Mouse (Mus musculus) G1E (cell line): ENCODE measurements around the gene Mtus2. TPM values are rescaled to one million over a fixed set of nuclear protein-coding genes. Genes with fewer than 3 reads are reported as not detected.
A peak's percentile ranks its signal among the peaks of the same experiment; 100 is the strongest.

ENCODE experiments used
- ATAC-seq: 2 replicates; pipeline ENCODE4 v1.8.0; 2016; ENCODE audit warnings: mild to moderate bottlenecking; ENCODE audit not compliant: insufficient number of reproducible peaks, poor library complexity, low FRiP score, severe bottlenecking; ENCODE audit errors: extremely low read depth
- DNase-seq: peaks from one replicate; pipeline ENCODE4 v3.0.0; 2012; ENCODE audit warnings: low spot score
- H3K27me3 ChIP-seq: 2 replicates; pipeline ENCODE4 v1.6.1; 2012; ENCODE audit warnings: mild to moderate bottlenecking, low read length, inconsistent platforms; ENCODE audit not compliant: insufficient read depth
- H3K36me3 ChIP-seq: replicated peaks from 2 replicates; pipeline ENCODE3; 2012; ENCODE audit warnings: mild to moderate bottlenecking, inconsistent platforms
- H3K4me1 ChIP-seq: 2 replicates; pipeline ENCODE4 v1.6.1; 2012; ENCODE audit warnings: low read depth, low read length, inconsistent platforms, mixed read lengths; ENCODE audit not compliant: insufficient read depth
- H3K4me3 ChIP-seq: 2 replicates; pipeline ENCODE4 v1.5.1; 2012; ENCODE audit warnings: low read depth, mild to moderate bottlenecking, inconsistent platforms, low read length, moderate library complexity, mixed read lengths
- H3K9me3 ChIP-seq: replicated peaks from 2 replicates; pipeline ENCODE4 v1.6.1; 2012; ENCODE audit warnings: inconsistent platforms
- CTCF ChIP-seq: IDR thresholded peaks from 2 replicates; pipeline ENCODE4 v1.5.1; 2012; ENCODE audit warnings: low read depth, low read length, inconsistent platforms, mixed read lengths
- GATA1 ChIP-seq: IDR thresholded peaks from 2 replicates; pipeline ENCODE4 v1.6.1; 2012; ENCODE audit warnings: borderline replicate concordance, low read length, inconsistent platforms, mixed read lengths
- GATA2 ChIP-seq: IDR thresholded peaks from 2 replicates; pipeline ENCODE4 v1.6.1; 2012; ENCODE audit warnings: low read depth, low read length, inconsistent platforms, borderline replicate concordance
- POLR2AphosphoS5 ChIP-seq: IDR thresholded peaks from 2 replicates; pipeline ENCODE4 v1.6.1; 2012; ENCODE audit warnings: low read depth, low read length, inconsistent platforms; ENCODE audit not compliant: insufficient replicate concordance
- TAL1 ChIP-seq: conservative IDR thresholded peaks from 2 replicates; pipeline ENCODE4 v1.6.1; 2012; ENCODE audit warnings: low read depth, low read length, inconsistent platforms, mixed read lengths
- polyA plus RNA-seq: library from polyadenylated mRNA; stranded (reverse); fragments of >175 nt; gene quantifications from 2 replicates; pipeline ENCODE4 v1.2.3, GENCODE M21; 2012
- total RNA-seq, 2 experiments: library from RNA; stranded (forward) in 1 of 2; stranded (reverse) in 1 of 2; fragments of 200-1000 nt in 1 of 2; fragments of >200 nt in 1 of 2; fragmentation: Nextera tagmentation in 1 of 2; gene quantifications; 2 replicates each; pipeline ENCODE4 v1.2.3; 2014 to 2017

Mtus2 gene
- total and polyA plus RNA-seq, 3 experiments, result 1.1 TPM; not detected in 2

- peaks cover 83% of the 10 kb centered on the region for H3K36me3 ChIP-seq
- H3K4me1 ChIP-seq, result peaks cover 17% of the 10 kb centered on the region
- no peak for TF ChIP-seq GATA1
- no peak for TF ChIP-seq POLR2AphosphoS5
- no peak for TF ChIP-seq GATA2
- TF ChIP-seq TAL1, result no peak
- no peak for TF ChIP-seq CTCF
- ATAC-seq (no peak), DNase-seq (no peak)
- H3K4me3 ChIP-seq, result no peak overlapping the region
- H3K27me3 ChIP-seq, result no peaks in the 10 kb centered on the region
- no peaks in the 10 kb centered on the region; the same call in 1 of the 2 replicates for H3K9me3 ChIP-seq
Observed at GRCm38 (mm10) chr5:148331229-148331776, 374.2 kb downstream of the Mtus2 start.

GRCm38 (mm10) chr5:148331926-148332621 lies 375.0 kb downstream of the Mtus2 start:
- no peaks in the 10 kb centered on the region for H3K27me3 ChIP-seq
- peaks cover 17% of the 10 kb centered on the region for H3K4me1 ChIP-seq
- DNase-seq (no peak), ATAC-seq (no peak)
- peaks cover 87% of the 10 kb centered on the region for H3K36me3 ChIP-seq
- no peaks in the 10 kb centered on the region for H3K9me3 ChIP-seq
- TF ChIP-seq TAL1 (no peak), GATA2 (no peak), CTCF (no peak), POLR2AphosphoS5 (no peak), GATA1 (no peak)
- no peak overlapping the region for H3K4me3 ChIP-seq

- Histone ChIP-seq H3K36me3 (peaks cover 90% of the 10 kb centered on the region), H3K27me3 (no peaks in the 10 kb centered on the region), H3K4me3 (no peak overlapping the region), H3K4me1 (peaks cover 17% of the 10 kb centered on the region), H3K9me3 (no peaks in the 10 kb centered on the region)
- peak; percentile 54; the same call in 1 of the 2 replicates for ATAC-seq
- peak; percentile 50 for DNase-seq
- no peak for TF ChIP-seq GATA2
- TF ChIP-seq GATA1, result no peak
- peak; percentile 71 for TF ChIP-seq CTCF
- no peak for TF ChIP-seq POLR2AphosphoS5
Observed at GRCm38 (mm10) chr5:148332622-148332974, 375.5 kb downstream of the Mtus2 start.

- Histone ChIP-seq H3K4me3 (no peak overlapping the region), H3K4me1 (peaks cover 3% of the 10 kb centered on the region; the same call in 1 of the 2 replicates), H3K36me3 (peaks cover 91% of the 10 kb centered on the region), H3K27me3 (no peaks in the 10 kb centered on the region), H3K9me3 (no peaks in the 10 kb centered on the region)
- DNase-seq (no peak), ATAC-seq (no peak)
- TF ChIP-seq POLR2AphosphoS5 (no peak), TAL1 (no peak), CTCF (no peak), GATA1 (no peak), GATA2 (no peak)
Observed at GRCm38 (mm10) chr5:148339126-148339525, 382.0 kb downstream of the Mtus2 start.

GRCm38 (mm10) chr5:148342061-148342741 lies 385.1 kb downstream of the Mtus2 start:
- no peaks in the 10 kb centered on the region for H3K4me1 ChIP-seq
- no peaks in the 10 kb centered on the region for H3K27me3 ChIP-seq
- no peak overlapping the region for H3K4me3 ChIP-seq
- ATAC-seq (no peak), DNase-seq (no peak)
- peaks cover 96% of the 10 kb centered on the region for H3K36me3 ChIP-seq
- no peaks in the 10 kb centered on the region for H3K9me3 ChIP-seq
- no peak for TF ChIP-seq GATA1
- no peak for TF ChIP-seq POLR2AphosphoS5
- no peak for TF ChIP-seq CTCF
- no peak for TF ChIP-seq GATA2
- TF ChIP-seq TAL1, result no peak

- Histone ChIP-seq H3K36me3 (peaks cover 96% of the 10 kb centered on the region), H3K4me1 (peaks cover 2% of the 10 kb centered on the region; the same call in 1 of the 2 replicates), H3K27me3 (no peaks in the 10 kb centered on the region), H3K4me3 (no peak overlapping the region), H3K9me3 (no peaks in the 10 kb centered on the region)
- DNase-seq, result no peak
- TF ChIP-seq CTCF (no peak), POLR2AphosphoS5 (no peak), GATA1 (no peak), GATA2 (no peak), TAL1 (no peak)
- no peak for ATAC-seq
Observed at GRCm38 (mm10) chr5:148344374-148344773, 387.3 kb downstream of the Mtus2 start.
